Mouse (Mus musculus) neural tube, embryonic 12.5 days (tissue): ENCODE results near the gene Pik3ap1. TPM values are rescaled to one million over a fixed set of nuclear protein-coding genes. Genes with fewer than 3 reads are reported as not detected.

Source experiments
- ATAC-seq: fragments of 200-750 bp; cut with Nextera tagmentation; 2 replicates; pipeline ENCODE4 v1.8.0; 2017; ENCODE audit warnings: low read depth, mild to moderate bottlenecking, moderate TSS enrichment, moderate library complexity; ENCODE audit not compliant: low FRiP score
- H3K27ac ChIP-seq: fragments of 300-500 bp; sonication (generic); 2 replicates; pipeline ENCODE4 v1.5.1; 2016
- H3K27me3 ChIP-seq: fragments of 300-500 bp; sonication (generic); replicated peaks from 2 replicates; pipeline ENCODE4 v1.6.1; 2016; ENCODE audit warnings: mild to moderate bottlenecking
- H3K36me3 ChIP-seq: fragments of 300-500 bp; sonication (generic); 2 replicates; pipeline ENCODE4 v1.6.1; 2016; ENCODE audit warnings: mild to moderate bottlenecking
- H3K4me1 ChIP-seq: fragments of 300-500 bp; sonication (generic); 2 replicates; pipeline ENCODE4 v1.6.1; 2016
- H3K4me2 ChIP-seq: fragments of 300-500 bp; sonication (generic); replicated peaks from 2 replicates; pipeline ENCODE4 v1.6.1; 2016; ENCODE audit warnings: mild to moderate bottlenecking
- H3K4me3 ChIP-seq: fragments of 300-500 bp; sonication (generic); 2 replicates; pipeline ENCODE4 v1.5.1; 2016
- H3K9ac ChIP-seq: fragments of 300-500 bp; sonication (generic); 2 replicates; pipeline ENCODE4 v1.6.1; 2016; ENCODE audit warnings: mild to moderate bottlenecking
- H3K9me3 ChIP-seq: fragments of 300-500 bp; sonication (generic); 2 replicates; pipeline ENCODE4 v1.6.1; 2016; ENCODE audit warnings: mild to moderate bottlenecking
- WGBS: fragments of 180-500 bp; shearing (Covaris S2); methylation state at CpG from one replicate; pipeline ENCODE4 v1.1.7; 2016; 5-methylcytosine and 5-hydroxymethylcytosine counted together
- polyA plus RNA-seq: library from polyadenylated mRNA; unstranded; fragments of >200 nt; fragmentation: Nextera tagmentation; extraction: Ambion mirVana; gene quantifications from 2 replicates; pipeline ENCODE4 v1.2.1, GENCODE M21; 2016

Pik3ap1 gene
- polyA plus RNA-seq, 1 experiment from 2014 or later = 2.2 TPM

GRCm38 (mm10) chr19:41342592-41343090 lies 42.3 kb downstream of the Pik3ap1 start:
- no peak overlapping the region for H3K4me3 ChIP-seq
- no peak overlapping the region for H3K4me2 ChIP-seq
- no peaks in the 10 kb centered on the region for H3K9me3 ChIP-seq
- no peaks in the 10 kb centered on the region for H3K36me3 ChIP-seq
- no peak for ATAC-seq
- no peak overlapping the region for H3K9ac ChIP-seq
- 85% methylated on average over 6 of the region's 6 CpGs for WGBS
- H3K27ac ChIP-seq = no peak overlapping the region
- peaks cover 14% of the 10 kb centered on the region for H3K4me1 ChIP-seq
- no peaks in the 10 kb centered on the region for H3K27me3 ChIP-seq

- Histone ChIP-seq H3K9ac (no peak overlapping the region), H3K36me3 (no peaks in the 10 kb centered on the region), H3K9me3 (no peaks in the 10 kb centered on the region), H3K27ac (no peak overlapping the region), H3K4me3 (no peak overlapping the region), H3K4me2 (no peak overlapping the region), H3K27me3 (no peaks in the 10 kb centered on the region), H3K4me1 (peaks cover 14% of the 10 kb centered on the region)
- no peak for ATAC-seq
- WGBS = 89% methylated on average over 5 of the region's 5 CpGs
Observed at GRCm38 (mm10) chr19:41341677-41342076, 43.2 kb downstream of the Pik3ap1 start.

GRCm38 (mm10) chr19:41339020-41339836 lies 45.7 kb downstream of the Pik3ap1 start:
- no peaks in the 10 kb centered on the region for H3K27me3 ChIP-seq
- 80% methylated on average over 21 of the region's 21 CpGs for WGBS
- H3K4me3 ChIP-seq = no peak overlapping the region
- no peak overlapping the region for H3K4me2 ChIP-seq
- ATAC-seq = no peak
- H3K27ac ChIP-seq = no peak overlapping the region
- no peaks in the 10 kb centered on the region for H3K9me3 ChIP-seq
- H3K9ac ChIP-seq = no peak overlapping the region
- H3K4me1 ChIP-seq = no peaks in the 10 kb centered on the region
- H3K36me3 ChIP-seq = no peaks in the 10 kb centered on the region

- no peaks in the 10 kb centered on the region for H3K27me3 ChIP-seq
- H3K36me3 ChIP-seq = no peaks in the 10 kb centered on the region
- WGBS = 88% methylated on average over 6 of the region's 6 CpGs
- no peak overlapping the region for H3K27ac ChIP-seq
- no peak for ATAC-seq
- no peaks in the 10 kb centered on the region for H3K4me1 ChIP-seq
- H3K9me3 ChIP-seq = no peaks in the 10 kb centered on the region
- no peak overlapping the region for H3K4me3 ChIP-seq
- H3K4me2 ChIP-seq = no peak overlapping the region
- no peak overlapping the region for H3K9ac ChIP-seq
Observed at GRCm38 (mm10) chr19:41338379-41338778, 46.5 kb downstream of the Pik3ap1 start.

GRCm38 (mm10) chr19:41335721-41336120 lies 49.2 kb downstream of the Pik3ap1 start:
- ATAC-seq = no peak
- Histone ChIP-seq H3K4me2 (no peak overlapping the region), H3K27ac (no peak overlapping the region), H3K9me3 (no peaks in the 10 kb centered on the region), H3K4me1 (no peaks in the 10 kb centered on the region), H3K4me3 (no peak overlapping the region), H3K9ac (no peak overlapping the region), H3K36me3 (no peaks in the 10 kb centered on the region), H3K27me3 (no peaks in the 10 kb centered on the region)
- WGBS = 91% methylated on average over 3 of the region's 3 CpGs

GRCm38 (mm10) chr19:41332986-41333385 lies 51.9 kb downstream of the Pik3ap1 start:
- 92% methylated on average over 8 of the region's 8 CpGs for WGBS
- H3K27ac ChIP-seq = no peak overlapping the region
- H3K9me3 ChIP-seq = no peaks in the 10 kb centered on the region
- H3K4me1 ChIP-seq = no peaks in the 10 kb centered on the region
- H3K27me3 ChIP-seq = no peaks in the 10 kb centered on the region
- no peak overlapping the region for H3K9ac ChIP-seq
- H3K4me2 ChIP-seq = no peak overlapping the region
- no peaks in the 10 kb centered on the region for H3K36me3 ChIP-seq
- ATAC-seq = no peak
- H3K4me3 ChIP-seq = no peak overlapping the region

- Histone ChIP-seq H3K4me2 (no peak overlapping the region), H3K9me3 (no peaks in the 10 kb centered on the region), H3K27me3 (no peaks in the 10 kb centered on the region), H3K4me1 (no peaks in the 10 kb centered on the region), H3K36me3 (no peaks in the 10 kb centered on the region), H3K27ac (no peak overlapping the region), H3K9ac (no peak overlapping the region), H3K4me3 (no peak overlapping the region)
- ATAC-seq = no peak
- 92% methylated on average over 12 of the region's 12 CpGs for WGBS
Observed at GRCm38 (mm10) chr19:41332228-41332627, 52.7 kb downstream of the Pik3ap1 start.

GRCm38 (mm10) chr19:41330401-41330800 lies 54.5 kb downstream of the Pik3ap1 start:
- Histone ChIP-seq H3K36me3 (no peaks in the 10 kb centered on the region), H3K4me2 (no peak overlapping the region), H3K4me3 (no peak overlapping the region), H3K27ac (no peak overlapping the region), H3K9ac (no peak overlapping the region), H3K4me1 (no peaks in the 10 kb centered on the region), H3K27me3 (no peaks in the 10 kb centered on the region), H3K9me3 (no peaks in the 10 kb centered on the region)
- no peak for ATAC-seq
- WGBS = 63% methylated on average over 7 of the region's 7 CpGs

GRCm38 (mm10) chr19:41329961-41330360 lies 54.9 kb downstream of the Pik3ap1 start:
- Histone ChIP-seq H3K9me3 (no peaks in the 10 kb centered on the region), H3K4me3 (no peak overlapping the region), H3K4me2 (no peak overlapping the region), H3K27me3 (no peaks in the 10 kb centered on the region), H3K9ac (no peak overlapping the region), H3K36me3 (no peaks in the 10 kb centered on the region), H3K27ac (no peak overlapping the region), H3K4me1 (no peaks in the 10 kb centered on the region)
- 95% methylated on average over 7 of the region's 7 CpGs for WGBS
- no peak for ATAC-seq

- 69% methylated on average over 9 of the region's 9 CpGs for WGBS
- no peaks in the 10 kb centered on the region for H3K27me3 ChIP-seq
- H3K4me1 ChIP-seq = no peaks in the 10 kb centered on the region
- no peak overlapping the region for H3K4me2 ChIP-seq
- no peaks in the 10 kb centered on the region for H3K9me3 ChIP-seq
- no peak for ATAC-seq
- no peak overlapping the region for H3K27ac ChIP-seq
- no peak overlapping the region for H3K4me3 ChIP-seq
- no peaks in the 10 kb centered on the region for H3K36me3 ChIP-seq
- no peak overlapping the region for H3K9ac ChIP-seq
Observed at GRCm38 (mm10) chr19:41328743-41329142, 56.2 kb downstream of the Pik3ap1 start.

GRCm38 (mm10) chr19:41323813-41324212 lies 61.1 kb downstream of the Pik3ap1 start:
- Histone ChIP-seq H3K27ac (no peak overlapping the region), H3K36me3 (no peaks in the 10 kb centered on the region), H3K9me3 (no peaks in the 10 kb centered on the region), H3K4me2 (no peak overlapping the region), H3K4me1 (no peaks in the 10 kb centered on the region), H3K9ac (no peak overlapping the region), H3K4me3 (no peak overlapping the region), H3K27me3 (no peaks in the 10 kb centered on the region)
- no peak for ATAC-seq

GRCm38 (mm10) chr19:41323125-41323524 lies 61.8 kb downstream of the Pik3ap1 start:
- ATAC-seq = no peak
- H3K4me1 ChIP-seq = no peaks in the 10 kb centered on the region
- no peaks in the 10 kb centered on the region for H3K36me3 ChIP-seq
- H3K4me3 ChIP-seq = no peak overlapping the region
- 85% methylated on average over 4 of the region's 4 CpGs for WGBS
- no peak overlapping the region for H3K27ac ChIP-seq
- H3K27me3 ChIP-seq = no peaks in the 10 kb centered on the region
- no peak overlapping the region for H3K4me2 ChIP-seq
- H3K9ac ChIP-seq = no peak overlapping the region
- no peaks in the 10 kb centered on the region for H3K9me3 ChIP-seq

GRCm38 (mm10) chr19:41321149-41321548 lies 63.8 kb downstream of the Pik3ap1 start:
- no peaks in the 10 kb centered on the region for H3K9me3 ChIP-seq
- H3K27me3 ChIP-seq = no peaks in the 10 kb centered on the region
- H3K4me2 ChIP-seq = no peak overlapping the region
- H3K27ac ChIP-seq = no peak overlapping the region
- no peaks in the 10 kb centered on the region for H3K4me1 ChIP-seq
- no peak overlapping the region for H3K9ac ChIP-seq
- no peaks in the 10 kb centered on the region for H3K36me3 ChIP-seq
- H3K4me3 ChIP-seq = no peak overlapping the region
- no peak for ATAC-seq
- WGBS = 83% methylated on average over 4 of the region's 4 CpGs
